Mouse (Mus musculus): Measurements from ENCODE around the gene Ndufa9.
A peak's percentile ranks its signal among the peaks of the same experiment; 100 is the strongest.

Ndufa9 gene

DNA sequence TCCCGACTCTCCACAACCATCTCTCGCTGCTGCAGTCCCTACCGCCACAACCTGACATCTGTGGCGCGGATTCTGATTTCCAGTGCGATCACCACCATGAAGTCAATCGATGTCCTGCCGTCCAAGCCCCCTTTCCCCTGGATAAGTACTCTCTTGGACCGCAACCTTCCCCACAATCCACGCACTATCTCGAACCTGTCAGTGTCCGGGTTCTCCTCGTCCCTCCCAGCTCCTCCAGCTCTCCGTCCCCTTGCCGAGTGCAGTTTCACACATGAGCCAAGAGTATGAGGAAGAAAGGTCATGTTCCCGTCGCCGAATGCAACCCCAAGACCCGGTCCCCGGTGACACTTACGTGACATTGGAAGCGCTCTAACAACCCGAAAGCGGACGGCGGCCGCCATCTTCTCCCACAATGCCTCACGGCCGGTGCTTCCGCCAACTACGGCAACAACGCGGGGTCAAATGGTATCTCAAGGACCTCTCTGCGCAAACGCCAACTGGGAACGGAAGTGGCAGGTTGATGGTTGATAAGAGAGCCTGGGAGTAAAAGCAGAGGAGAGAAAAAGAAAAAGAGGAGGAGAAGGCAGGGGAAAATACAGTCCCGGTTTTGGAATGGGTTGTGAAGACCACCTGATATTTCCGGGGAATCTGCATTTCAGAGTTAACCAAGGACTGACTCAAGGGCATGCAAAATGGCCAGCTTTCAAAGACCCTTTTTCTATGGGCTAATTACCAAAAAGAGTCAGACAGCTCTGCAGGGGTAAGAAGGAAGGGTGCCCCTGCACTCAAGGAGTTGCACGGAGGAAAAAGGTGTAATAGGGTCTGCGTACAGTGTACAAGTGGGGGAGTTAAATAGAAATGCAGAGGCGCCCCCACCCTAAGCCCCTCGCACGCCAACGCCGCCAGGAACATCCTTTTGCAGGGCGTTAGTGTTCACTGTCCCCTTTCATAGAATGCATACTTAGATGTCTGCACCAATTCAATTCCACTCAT, at the start of gene Ndufa9:
Ndufa9 (minus strand) TSS at position 425 of the 993 bp plus-strand sequence.
- DNase-seq, result peak; percentile 96 to 97

DNA sequence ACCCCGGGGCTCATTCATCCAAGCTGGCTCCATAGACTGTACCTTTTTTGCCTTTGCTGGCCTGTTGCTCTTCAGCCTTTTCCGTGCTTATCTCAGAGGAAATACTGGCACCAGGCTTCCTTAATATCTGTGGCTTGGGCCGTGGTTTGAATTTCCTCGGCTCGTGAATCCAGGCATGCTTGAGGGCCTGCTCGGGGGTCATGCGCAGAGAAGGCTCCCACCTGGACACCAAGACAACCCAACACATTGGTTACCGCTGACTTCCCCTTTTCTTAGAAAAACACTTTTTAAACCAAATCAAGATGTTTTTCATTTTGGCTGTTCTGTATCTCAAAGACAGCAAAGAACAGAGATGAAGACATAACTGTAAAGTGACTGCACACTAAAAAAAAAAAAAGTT, 28.2 kb upstream of the Ndufa9 start:
- no peak for DNase-seq

DNA sequence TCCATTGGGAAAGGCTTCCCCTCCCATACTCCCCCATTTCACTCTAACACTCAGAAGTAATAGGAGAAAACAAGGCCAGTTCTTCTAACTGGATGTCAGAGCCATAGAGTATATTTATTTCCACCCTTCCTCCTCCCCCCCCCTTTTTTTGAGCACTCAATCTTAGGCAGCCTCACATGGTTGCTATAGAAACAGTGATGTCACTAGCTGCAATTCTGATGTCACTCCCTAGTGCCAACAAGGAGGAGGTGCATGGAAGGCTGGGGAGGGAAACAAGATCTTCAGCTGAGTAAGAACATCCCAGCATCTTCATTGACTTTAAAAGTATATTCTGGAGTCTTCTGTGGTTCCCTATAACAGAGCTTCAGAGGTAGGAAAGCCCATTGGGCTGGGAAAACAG, 3.9 kb upstream of the Ndufa9 start, which contains the start of gene Akap3:
Akap3 (plus strand) TSS at position 218 of the 400 bp plus-strand sequence.
- no peak for DNase-seq

DNA sequence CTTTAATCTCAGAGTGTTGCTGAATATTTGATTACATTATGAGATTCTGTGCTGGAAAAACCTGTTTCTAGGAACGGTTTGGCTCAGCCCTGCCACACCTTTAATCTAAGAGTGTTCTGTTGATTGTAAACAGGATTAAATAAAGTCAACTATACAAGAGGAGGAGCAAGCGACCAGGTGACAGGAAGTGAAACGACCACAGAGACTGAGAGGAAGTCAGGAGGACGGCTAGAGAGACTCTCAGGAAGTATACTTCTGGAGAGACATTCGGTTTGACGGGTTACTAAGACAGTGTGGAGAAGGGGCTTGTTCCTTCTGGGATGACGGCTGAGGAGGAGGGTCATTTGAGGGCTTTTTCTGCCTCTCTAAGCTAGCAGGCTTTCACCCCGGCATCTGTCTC, 12.3 kb downstream of the Ndufa9 start:
- DNase-seq, result no peak

DNA sequence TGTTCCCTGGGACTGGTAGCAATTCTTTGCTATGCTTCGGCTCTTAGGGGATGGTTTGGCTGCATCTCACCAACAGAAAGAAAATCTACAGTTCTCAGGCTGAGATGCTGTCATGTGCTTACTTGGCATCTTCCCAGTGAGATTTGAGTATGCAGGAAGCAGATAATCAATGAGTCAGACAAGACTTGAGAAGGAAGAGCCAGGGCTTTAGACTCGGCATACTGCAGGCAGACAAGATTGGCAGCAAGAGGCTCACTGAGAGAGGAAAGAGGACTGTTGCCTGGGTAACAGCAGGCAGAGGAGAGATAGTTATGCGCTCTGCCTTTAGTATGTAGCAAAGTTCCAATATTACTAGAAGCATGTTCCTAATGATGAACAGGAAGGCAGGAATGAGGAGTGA, 25.8 kb downstream of the Ndufa9 start:
- no peak for DNase-seq

DNA sequence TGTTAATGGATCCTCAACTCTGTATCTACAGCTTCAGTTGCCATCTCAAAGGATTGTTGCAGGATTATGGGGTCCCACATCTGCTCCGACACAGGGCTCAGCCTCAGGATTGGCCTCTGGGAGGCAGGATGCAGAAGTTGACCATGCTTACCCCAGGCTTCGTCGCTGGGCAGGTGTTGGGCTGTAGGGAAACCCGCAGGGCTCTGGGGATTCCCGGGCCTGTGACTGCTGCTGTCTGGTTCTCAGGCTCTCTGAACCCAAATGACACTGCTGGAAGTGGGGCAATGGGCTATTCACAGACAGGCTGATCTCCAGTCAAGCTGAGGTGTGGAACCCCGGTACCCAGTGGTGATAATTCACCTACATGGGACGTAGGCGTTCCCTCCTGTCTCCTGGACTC, 32.6 kb downstream of the Ndufa9 start:
- DNase-seq, result no peak

DNA sequence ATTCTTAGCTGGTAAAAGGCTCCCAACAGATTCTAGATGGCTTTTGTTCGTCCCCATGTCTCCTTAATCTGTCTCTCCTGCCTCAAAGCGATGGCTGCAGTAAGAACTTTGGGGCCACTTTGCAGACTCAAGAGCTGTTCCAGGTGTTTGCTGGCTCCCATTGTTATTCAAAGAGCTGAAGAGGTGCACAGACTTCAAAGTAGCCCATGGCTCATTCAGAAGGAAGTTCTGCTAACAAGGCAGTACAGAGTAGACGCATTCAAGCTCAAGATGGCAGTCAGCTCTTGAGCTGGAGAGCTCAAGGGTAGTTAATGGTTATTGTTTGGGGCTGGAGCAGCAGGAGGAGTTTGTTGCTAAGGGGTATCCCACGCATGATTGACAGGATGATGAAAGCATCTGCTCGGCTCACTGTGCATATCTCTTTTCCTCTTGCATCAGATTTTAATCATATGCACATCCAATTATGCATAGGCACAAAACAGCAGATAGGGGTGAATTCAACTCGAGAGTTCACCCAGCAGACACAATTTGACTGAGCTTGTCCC, 33.7 kb downstream of the Ndufa9 start:
- no peak for DNase-seq

DNA sequence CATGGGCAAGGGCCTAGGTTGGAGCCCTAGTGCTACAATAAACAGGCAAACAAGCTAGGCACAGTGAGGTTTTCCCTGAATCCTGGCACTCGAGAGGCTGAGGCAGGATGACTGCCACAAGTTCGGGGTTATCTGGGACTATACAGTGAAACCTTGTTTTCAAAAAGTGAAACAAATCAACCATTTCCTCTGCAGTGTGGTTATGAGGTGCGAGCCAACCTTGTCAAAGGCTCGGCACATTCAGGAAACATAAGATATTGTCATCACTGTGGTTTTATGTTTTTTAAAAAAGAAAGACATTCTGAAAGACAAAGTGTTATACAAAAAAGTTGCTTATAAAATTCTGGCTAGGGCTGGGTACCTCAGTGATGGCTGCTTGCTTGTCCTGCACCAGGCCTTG, 37.5 kb downstream of the Ndufa9 start:
- no peak for DNase-seq

DNA sequence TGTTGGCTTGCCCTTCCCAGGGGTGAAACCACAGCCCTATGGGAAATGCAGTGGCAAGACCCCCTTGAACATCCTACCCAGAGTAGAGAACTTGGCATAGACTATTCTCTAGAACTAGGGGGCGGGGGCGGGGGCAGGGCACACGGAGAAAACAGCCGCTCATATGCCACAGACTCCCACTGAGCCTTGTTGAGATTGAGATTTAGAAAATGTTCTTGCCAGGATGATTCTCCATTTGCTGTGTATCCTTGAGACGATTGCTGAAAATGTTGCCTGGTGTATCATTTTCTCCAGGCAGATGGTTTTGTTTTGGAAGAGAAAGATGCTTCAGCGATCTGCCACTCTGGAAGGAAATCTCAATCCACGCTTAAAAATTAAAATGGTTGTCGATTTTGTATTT, 40.4 kb downstream of the Ndufa9 start:
- DNase-seq, result no peak

DNA sequence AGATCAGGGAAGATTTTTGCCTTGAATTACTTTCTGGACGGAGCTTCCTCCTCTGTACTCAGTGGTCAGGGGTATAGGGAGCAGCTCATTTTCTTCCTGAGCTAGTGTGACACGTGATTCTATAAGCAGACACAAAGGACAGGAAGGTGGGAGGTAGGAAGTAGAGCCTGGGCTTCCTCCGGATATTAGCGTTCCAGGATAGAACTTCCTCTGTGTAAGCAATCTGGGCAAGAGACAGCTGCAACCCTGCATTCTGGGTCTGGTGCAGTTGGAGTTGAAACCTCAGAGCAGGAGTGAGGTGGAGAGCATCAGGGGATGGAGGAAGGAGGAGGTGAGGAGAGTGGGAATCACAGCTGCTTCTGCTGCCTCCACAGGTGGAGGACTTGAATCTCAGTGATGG, 40.8 kb downstream of the Ndufa9 start:
- no peak for DNase-seq

DNA sequence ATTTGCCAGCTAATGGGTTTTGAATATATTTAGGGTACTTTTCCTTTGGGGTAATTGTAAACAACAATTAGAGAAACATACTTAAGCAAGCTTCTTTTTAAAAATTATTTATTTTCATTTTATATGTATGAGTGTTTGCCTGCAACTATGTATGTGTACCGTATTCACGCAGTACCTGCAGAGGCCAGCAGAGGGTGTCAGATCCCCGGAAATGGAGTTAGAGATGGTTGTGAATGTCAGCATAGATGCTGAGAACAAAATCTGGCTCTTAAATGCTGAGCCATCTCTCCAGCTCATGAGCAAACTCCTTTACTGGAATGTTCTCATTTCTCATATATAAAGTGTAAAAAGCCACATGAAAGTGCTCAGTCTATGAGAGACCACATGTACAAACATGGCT, 42.2 kb downstream of the Ndufa9 start:
- DNase-seq, result peak in 1 of 2 experiments; percentile 19

DNA sequence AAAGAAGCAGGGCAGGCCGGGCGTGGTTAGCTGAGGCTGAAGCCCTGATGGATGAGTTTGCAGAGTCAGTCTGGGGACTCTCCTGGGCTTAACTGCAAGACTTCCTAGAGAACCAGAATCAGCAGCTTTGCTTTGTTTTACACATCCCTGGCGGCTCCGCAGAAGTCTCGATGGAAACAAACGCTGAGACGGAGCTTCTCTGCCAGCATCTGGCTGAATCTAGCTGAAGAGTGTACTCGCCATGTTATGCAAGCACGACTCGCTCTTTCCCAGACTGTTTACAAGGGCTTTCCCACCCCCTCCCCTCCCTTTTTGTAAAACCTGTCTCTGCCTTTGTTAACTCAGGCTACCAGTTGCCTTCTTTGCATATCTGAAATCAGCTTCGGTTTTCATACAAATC, 46.0 kb downstream of the Ndufa9 start:
- DNase-seq, result no peak

DNA sequence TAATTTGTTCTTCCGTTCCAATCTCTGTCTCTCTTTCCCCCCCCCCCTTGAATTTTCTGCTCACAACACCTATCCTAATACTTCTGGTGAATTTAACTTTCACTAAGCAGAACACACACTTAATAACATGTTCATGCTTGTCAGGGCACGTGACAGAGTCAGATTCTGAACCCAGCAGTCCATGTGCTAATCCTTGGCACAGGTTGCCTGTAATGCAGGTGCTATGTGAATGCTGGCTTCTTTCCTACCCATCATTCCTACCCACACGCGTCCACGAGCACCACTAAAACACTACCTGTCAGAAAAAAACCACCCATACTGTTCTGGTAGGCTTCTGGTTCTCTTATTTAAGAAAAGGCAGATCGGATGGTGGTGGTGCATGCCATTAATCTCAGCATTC, 54.2 kb downstream of the Ndufa9 start:
- DNase-seq, result no peak

DNA sequence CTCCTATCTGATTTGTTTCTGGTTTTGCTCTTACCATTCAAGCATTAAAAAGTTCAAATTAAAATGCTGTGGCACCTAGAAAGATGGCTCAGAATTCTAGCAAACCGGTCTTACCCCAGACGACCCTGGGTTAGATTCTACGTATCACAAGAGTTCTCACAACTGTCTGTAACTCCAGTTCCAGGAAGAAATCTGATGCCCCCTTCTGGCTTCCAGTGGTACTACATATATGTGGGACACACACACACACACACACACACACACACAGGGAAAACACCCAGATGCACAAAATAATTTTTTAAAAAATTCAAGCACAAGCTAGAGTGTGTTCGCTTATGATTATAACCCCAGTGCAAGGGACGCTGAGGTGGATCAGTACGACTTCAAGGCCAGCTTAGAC, 55.2 kb downstream of the Ndufa9 start:
- no peak for DNase-seq

DNA sequence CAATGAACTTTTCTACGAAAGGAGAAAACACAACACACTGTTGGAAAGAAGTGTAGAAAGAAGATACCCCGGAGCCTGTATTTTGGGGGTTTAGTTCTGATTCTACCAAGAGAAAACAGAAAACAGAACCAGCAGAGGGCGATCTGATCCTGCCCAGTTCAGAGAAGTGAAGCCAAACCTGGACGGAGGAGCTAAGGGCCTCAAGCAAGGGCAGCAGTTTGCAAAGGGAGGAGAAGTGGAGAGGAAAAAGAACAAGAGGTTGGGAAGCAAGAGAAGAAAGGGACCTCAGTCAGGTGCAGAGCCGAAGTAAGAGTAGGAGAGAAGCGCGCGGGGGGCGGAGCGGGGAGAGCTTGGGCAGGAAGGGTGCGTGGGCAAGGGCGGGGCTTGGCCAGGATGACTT, 57.0 kb downstream of the Ndufa9 start:
- DNase-seq, result peak; percentile 24 to 63

DNA sequence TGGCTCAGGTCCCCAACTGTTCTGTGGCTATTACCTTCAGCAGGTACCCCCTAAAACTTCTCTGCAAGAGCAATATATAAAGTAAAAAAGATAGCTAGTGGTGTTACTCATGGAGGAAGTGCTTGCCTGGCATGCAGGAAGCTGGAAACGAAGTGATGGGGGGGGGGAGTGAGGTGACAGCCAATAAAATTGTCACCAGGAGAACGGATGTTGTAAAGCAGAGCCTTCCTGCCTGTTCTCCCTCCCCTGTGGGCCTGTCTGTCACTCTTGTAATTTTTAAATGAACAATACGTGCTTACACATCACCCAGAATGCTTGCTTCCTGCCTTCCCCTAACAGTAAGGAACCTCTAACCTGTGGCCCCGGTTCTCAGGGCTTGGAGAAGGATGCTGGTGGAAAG, 57.4 kb downstream of the Ndufa9 start:
- DNase-seq, result no peak

DNA sequence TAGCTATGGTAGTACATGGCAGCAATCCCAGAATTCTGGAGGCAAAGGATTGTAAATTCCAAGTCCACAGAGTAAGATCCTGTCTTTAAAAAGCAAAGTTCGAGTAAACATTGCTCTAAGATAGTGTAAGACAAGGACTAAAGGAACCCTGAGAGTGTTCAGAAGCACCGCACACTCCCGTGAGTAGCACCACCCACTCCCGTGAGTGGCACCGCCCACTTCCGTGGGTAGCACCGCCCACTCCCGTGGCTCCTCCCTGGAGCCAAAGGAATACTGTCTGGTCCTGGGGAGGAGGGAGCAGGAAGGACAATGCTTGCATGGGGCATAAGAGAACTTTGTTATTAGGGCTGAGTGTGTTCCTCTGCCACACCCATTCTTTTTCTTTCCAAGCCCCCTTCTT, 60.1 kb downstream of the Ndufa9 start:
- no peak for DNase-seq

DNA sequence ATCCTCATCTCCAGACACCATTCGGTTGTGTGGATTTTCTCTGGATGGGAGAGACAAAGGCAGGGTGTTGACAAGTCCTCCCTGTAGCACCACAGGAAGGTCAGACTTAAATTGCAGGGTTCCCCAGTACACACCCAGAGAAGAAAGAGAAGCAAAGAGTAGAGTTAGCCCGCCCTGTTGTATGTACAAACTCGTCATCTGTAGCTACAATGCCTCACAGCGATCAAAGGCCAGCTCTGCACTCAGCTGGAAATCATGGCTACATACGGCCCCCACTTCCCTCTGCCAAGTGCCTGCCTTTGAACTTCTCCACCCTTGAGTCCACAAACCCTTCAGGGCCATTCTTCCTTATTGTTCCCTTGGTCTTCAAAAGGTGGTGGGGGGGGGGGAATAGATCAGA, 64.7 kb downstream of the Ndufa9 start:
- no peak for DNase-seq

DNA sequence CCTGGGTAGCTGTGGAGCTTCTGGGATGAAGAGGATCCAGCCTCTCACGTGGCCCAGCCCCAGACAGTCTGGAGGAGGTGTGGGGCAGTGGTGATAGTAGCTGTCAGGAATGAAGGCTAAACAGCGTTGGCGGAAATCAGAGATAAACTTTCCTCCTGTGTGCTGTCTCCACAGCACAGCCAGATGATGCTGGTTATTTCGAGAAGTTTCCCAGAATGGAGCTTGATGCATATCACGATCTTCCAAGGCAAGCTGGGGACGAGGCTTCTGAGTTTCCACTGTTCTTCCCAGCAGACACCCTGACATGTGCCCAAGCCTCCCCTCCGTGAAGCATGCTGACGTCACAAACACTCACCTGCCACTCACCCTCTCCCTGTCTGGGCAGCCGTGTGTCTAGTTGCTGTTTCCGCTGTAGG, 65.3 kb downstream of the Ndufa9 start:
- DNase-seq, result no peak

DNA sequence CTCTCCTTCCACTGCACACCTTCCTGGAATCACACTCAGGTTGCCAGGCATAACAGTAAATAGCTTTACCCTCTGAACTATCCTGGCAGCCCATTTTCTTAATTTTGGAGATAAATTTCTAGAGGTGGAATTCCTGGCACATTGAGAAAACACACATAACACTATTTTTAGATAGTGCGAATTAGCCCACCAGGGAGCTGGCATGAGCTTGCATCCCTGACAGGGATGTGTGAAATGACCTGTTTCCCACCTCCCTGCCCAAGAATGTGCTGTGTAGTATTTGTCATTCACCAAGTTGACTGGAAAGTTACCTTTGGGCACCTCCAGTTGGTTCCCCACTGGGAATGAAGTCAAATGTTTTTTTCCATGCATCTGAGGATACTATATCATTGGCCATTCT, 65.9 kb downstream of the Ndufa9 start:
- no peak for DNase-seq

DNA sequence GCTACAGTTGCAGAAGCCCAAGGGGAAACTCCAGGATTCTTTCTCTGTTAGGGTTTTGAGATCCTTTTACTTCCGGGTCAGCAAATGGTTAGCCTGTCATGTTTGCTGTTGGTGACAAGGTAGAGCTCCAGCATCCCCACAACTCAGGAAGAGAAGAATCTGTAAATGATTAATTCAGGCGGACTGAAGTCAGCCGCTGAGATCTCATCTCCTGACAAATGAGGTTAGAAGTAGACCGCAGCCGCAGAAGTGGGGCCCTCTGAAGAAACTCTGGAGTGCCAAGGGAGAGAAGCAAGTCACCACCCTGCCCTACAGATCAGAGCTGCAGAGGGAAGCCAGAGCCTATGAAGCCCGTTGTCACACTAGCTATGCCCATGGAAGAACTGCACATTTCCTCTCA, 71.0 kb downstream of the Ndufa9 start:
- peak; percentile 23 to 33 for DNase-seq

DNA sequence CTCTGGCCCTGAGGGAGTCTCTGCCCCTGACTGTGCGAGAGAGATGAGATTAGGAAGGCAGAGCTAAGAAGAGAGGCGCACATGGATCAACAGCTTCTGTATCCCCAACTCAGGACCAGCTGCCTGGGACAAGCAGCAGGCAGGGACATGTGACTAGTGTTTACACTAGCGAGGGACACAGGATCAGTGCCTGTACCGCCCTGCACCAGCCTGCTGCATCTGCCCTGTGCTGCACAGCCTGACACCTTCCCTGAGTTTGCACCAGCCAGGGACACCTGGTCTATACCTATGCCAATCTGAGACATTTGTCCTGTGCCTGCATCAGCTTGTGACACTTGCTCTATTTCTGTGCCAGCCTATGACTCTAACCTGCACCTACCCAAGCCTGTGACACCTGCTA, 75.1 kb downstream of the Ndufa9 start:
- DNase-seq, result no peak

DNA sequence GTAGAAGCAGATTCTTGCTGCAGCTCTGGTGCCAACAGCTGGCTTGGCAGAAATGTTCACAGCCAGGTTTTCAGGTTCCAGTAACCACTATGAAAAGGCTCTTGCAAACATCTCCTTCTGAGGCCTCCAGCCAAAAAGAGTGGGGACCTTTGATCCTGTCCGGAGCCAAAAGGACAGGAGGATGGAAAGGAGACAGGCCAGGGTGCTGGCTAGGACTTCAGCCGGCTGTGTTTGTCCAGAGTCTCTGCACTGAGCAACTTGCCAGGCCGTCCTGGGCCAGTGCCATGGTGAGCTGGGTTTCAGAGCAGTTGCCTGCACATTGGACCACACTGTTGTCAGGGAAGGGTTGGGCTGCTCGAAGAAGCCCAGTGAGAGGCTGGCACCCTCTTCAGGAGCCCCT, 76.6 kb downstream of the Ndufa9 start:
- DNase-seq, result peak; percentile 81 to 89

All from kidney, postnatal 36 days (tissue).